Mouse (Mus musculus) activated CD4-positive, CD25-positive, alpha-beta regulatory T cell, adult 4 months (primary cell): ENCODE measurements around the gene Ehd1. TPM values are rescaled to one million over a fixed set of nuclear protein-coding genes. Genes with fewer than 3 reads are reported as not detected.

Experiments
- ATAC-seq: one replicate; pipeline ENCODE4 v1.8.0; 2017
- polyA plus RNA-seq, 2 experiments: library from polyadenylated mRNA; unstranded; fragments of 100-300 nt; shearing (Covaris generic); gene quantifications; one replicate each; pipeline ENCODE4 v1.2.1; 2017

Gene Ehd1
- polyA plus RNA-seq, 2 experiments from 2014 or later: 11.0 to 15.2 TPM

DNA sequence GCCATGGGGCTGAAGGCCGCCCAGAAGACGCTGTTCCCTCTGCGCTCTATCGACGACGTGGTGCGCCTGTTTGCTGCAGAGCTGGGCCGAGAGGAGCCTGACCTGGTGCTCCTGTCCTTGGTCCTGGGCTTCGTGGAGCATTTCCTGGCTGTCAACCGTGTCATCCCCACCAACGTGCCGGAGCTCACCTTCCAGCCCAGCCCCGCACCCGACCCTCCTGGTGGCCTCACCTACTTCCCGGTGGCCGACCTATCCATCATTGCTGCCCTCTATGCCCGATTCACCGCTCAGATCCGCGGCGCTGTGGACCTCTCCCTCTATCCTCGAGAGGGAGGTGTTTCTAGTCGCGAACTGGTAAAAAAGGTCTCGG lies 58.9 kb downstream of the Ehd1 start:
- no peak for ATAC-seq

GRCm38 (mm10) chr19:6336920-6337319 lies 60.4 kb downstream of the Ehd1 start:
- ATAC-seq: no peak

- no peak for ATAC-seq
Measured at GRCm38 (mm10) chr19:6338171-6338570, 61.6 kb downstream of the Ehd1 start.

GRCm38 (mm10) chr19:6338716-6339115 lies 62.2 kb downstream of the Ehd1 start:
- no peak for ATAC-seq

- ATAC-seq: no peak
Measured at GRCm38 (mm10) chr19:6339191-6339590, 62.7 kb downstream of the Ehd1 start.

- peak; percentile 66 for ATAC-seq
Measured at GRCm38 (mm10) chr19:6339890-6340504, 63.5 kb downstream of the Ehd1 start.

DNA sequence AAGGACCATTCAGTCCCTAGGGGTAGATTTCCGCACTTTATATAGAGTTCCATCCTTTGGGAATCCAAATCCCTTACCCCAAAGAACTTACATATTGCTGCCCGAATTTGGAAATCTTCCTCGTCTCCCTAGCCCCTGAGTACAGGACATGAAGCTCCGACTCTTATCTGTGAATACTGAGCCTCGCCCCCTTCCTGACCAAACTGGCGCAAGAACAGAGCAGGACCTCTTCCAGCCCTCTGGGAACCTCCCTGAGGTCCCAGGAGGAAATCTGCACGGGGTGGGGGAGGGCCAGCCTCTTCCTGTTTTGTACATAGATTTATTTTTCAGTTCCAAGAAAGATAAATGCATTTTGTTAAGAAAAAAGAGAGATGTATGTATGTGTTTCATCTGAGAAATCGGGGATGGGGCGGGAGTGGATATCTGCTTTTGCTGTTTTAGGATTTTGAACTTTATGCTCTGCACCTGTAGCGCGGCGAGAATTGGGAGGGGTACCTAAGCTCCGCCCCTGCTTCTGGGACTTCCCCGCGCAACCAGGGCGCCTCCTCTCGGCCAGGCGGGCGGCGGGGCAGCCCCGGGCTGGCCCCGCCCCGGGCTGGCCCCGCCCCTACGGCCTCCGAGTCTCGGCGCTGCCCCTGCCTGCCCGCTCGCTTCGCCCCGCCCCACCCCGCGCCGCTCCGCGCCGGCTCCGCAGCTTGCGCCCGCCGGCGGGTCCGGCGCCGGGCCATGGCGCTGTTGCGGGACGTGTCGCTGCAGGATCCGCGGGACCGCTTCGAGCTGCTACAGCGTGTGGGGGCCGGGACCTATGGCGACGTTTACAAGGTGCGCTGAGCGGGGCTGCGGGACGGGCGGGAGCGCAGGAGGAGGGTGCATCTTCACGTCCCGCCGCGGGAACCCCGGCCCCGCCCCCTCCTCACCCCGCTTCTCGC lies 64.3 kb downstream of the Ehd1 start, which contains the start of gene Map4k2:
Gene Map4k2, plus strand, starts transcription at position 612 of the 929 bp plus-strand sequence.
- ATAC-seq: peak; percentile 62

- ATAC-seq: no peak
Measured at GRCm38 (mm10) chr19:6341453-6342077, 65.0 kb downstream of the Ehd1 start.

DNA sequence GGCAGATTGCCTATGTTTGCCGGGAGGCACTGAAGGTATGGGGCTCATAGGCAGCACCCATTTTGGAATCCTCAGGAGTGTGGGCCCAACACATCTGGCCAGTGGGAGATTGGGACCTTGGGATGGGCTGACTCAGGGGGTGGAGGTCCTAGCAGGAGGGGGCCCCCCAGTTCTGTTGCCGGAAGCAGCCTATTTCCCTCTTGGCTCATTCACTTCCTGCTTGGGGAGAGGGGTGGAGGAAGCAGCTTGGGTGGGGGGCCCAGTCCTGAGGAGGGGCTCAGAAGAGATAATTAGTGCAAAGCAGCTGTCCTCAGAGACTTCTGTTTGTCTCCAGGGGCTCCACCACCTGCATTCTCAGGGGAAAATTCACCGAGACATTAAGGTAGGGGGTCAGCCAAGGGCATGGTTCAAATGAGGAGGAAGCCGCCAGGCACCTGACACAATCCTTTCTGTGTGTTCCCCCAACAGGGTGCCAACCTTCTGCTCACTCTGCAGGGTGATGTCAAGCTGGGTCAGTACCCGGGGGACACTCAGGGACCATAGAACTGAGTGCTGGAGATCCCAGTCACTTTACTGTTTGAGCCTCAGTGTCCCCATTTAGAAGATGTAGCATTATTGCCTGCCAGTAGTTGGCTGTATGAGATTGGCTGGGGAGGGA lies 65.9 kb downstream of the Ehd1 start:
- no peak for ATAC-seq

- no peak for ATAC-seq
Measured at GRCm38 (mm10) chr19:6343066-6343925, 66.8 kb downstream of the Ehd1 start.

DNA sequence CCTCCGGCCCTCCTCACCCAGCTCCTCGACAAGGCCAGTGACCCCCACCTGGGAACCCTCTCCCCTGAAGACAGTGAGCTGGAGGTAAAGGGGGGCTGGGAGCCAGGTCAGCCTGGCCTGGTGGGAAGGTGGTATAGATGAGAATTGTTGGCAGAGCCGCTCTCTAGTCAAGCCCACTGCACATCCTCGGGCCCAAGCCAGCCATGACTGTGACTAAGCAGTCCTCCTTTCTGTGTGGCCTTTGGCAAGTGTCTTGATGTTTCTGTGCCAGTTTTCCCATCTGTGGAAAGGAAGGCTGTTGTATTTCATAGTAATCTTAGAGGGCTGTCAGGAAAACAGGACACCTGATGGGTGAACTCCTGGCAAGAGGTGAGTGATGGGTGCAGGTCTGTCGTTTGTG lies 67.5 kb downstream of the Ehd1 start:
- ATAC-seq: no peak

GRCm38 (mm10) chr19:6346023-6346422 lies 69.5 kb downstream of the Ehd1 start:
- ATAC-seq: no peak

DNA sequence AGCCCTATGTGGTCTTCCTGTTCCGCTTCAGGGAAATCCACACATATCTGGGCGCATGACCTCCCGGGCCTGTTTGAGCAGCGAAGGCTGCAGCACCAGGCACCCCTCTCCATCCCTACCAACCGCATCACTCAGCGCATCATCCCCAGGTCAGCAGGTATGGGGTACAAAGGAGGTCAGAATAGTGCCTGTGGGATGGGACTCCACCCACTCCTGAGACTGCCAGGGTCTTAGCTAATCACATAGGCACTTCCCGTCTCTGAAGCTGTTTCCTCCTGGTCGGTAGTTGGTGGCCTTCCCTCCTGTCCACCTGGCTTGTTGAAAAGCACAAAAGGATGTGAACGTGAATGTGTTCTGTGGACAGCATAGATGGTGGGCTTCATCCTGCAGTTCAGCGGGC lies 70.1 kb downstream of the Ehd1 start:
- ATAC-seq: no peak

- no peak for ATAC-seq
Measured at GRCm38 (mm10) chr19:6347615-6348014, 71.1 kb downstream of the Ehd1 start.

DNA sequence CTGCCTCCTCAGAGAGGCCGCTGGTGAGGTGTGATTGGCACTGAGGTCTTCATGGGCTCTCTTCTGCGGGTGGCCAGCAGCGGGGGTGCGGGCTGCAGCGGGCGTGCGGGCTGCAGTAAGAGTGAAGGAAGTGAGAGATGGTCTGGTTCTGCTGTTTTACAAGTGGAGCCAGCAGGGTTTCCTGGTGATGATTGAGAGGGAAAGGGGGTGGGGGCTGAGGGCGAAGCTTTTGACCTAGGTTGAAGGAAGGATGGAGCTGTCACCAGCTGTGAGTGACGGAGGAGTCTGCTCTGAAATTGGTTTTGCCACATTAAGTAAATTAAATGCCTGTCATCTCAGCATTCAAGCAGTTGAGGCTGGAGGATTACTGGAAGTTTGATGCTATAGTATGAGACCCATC lies 72.2 kb downstream of the Ehd1 start:
- no peak for ATAC-seq

DNA sequence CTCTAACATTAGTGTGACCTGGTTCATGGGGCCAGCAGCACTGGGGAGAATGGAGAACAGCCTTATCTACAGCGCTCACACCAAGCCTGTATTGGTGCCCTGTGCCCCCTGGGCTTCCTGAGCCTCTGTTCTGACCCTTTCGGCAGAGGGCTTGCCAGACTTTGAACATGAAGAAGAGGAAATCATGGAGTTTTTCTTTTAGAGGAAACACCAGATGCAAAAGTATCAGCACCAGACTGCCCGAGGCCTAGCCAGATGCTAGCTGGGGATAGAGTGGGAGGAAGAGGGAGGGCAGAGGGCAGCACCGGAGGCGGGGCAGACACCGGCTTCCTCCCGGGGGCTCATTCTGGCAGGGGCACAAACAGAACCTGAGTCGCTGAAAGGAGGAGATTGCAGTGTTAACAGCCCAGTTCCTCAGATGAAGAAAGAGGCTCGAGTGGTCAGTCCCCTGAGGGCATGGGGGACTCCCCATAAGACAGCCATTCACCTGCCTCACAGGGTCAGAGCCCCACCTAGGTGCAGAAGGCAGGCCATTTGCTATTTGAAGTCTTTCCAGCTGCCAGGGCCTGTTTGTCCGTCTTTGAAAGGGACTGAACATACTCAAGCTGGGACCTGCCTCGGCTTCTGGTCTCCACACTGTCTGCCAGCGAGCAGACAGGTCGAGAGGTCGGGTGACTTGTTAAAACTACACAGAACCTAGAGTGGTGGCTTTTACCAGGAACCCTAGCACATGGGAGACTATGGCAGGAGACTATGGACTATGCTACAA lies 72.9 kb downstream of the Ehd1 start:
- ATAC-seq: no peak

Other genes starting within 250 kb of the Ehd1 start
- gene Syvn1, start 230.1 kb upstream of the Ehd1 start, polyA plus RNA-seq: 10 to 100 TPM; 12.2 to 15.7 TPM
- gene Mrpl49, start 218.9 kb upstream of the Ehd1 start, polyA plus RNA-seq: 10 to 100 TPM; 31.3 to 38.5 TPM
- gene Fau, start 218.9 kb upstream of the Ehd1 start, polyA plus RNA-seq: 1,000 to 10,000 TPM; 2,454 to 3,437 TPM
- gene Znhit2, start 215.5 kb upstream of the Ehd1 start, polyA plus RNA-seq: 10 to 100 TPM; 10.3 to 11.0 TPM
- 1 to 10 TPM; 5.4 to 9.2 TPM for gene Tm7sf2, start 208.4 kb upstream of the Ehd1 start, polyA plus RNA-seq
- gene Vps51, start 199.5 kb upstream of the Ehd1 start, polyA plus RNA-seq: 10 to 100 TPM; 34.1 to 34.6 TPM
- gene Tmem262, start 196.7 kb upstream of the Ehd1 start, polyA plus RNA-seq: not detected
- under 1 TPM in 1 of 2 experiments, not detected in 1; 0.69 TPM for gene Gm28374, start 194.5 kb upstream of the Ehd1 start, polyA plus RNA-seq
- 10 to 100 TPM; 26.9 to 43.8 TPM for gene Zfpl1, start 191.8 kb upstream of the Ehd1 start, polyA plus RNA-seq
- gene Cdca5, start 191.7 kb upstream of the Ehd1 start, polyA plus RNA-seq: 1 to 10 TPM; 6.7 to 9.3 TPM
- not detected for gene AC131692.1, start 182.3 kb upstream of the Ehd1 start, polyA plus RNA-seq
- gene Naaladl1, start 170.9 kb upstream of the Ehd1 start, polyA plus RNA-seq: not detected
- gene Sac3d1, start 158.1 kb upstream of the Ehd1 start, polyA plus RNA-seq: 1 to 10 TPM; 2.5 to 2.6 TPM
- 10 to 100 TPM; 17.4 to 25.2 TPM for gene Snx15, start 148.4 kb upstream of the Ehd1 start, polyA plus RNA-seq
- not detected for gene Batf2, start 135.7 kb upstream of the Ehd1 start, polyA plus RNA-seq
- 10 to 100 TPM; 16.9 to 20.1 TPM for gene Arl2, start 135.2 kb upstream of the Ehd1 start, polyA plus RNA-seq
- under 1 TPM in 1 of 2 experiments, not detected in 1; 0.60 TPM for gene Majin, start 92.3 kb upstream of the Ehd1 start, polyA plus RNA-seq
- not detected for gene Gpha2, start 50.3 kb upstream of the Ehd1 start, polyA plus RNA-seq
- 1 to 10 TPM; 1.4 to 1.5 TPM for gene Ppp2r5b, start 40.9 kb upstream of the Ehd1 start, polyA plus RNA-seq
- gene Atg2a, start 35.1 kb upstream of the Ehd1 start, polyA plus RNA-seq: 10 to 100 TPM in 1 of 2 experiments, 1 to 10 TPM in 1; 7.4 to 17.2 TPM
- under 1 TPM; 0.11 to 0.17 TPM for gene Cdc42bpg, start 29.7 kb downstream of the Ehd1 start, polyA plus RNA-seq
- gene Men1, start 58.3 kb downstream of the Ehd1 start, polyA plus RNA-seq: 10 to 100 TPM; 13.9 to 19.1 TPM
- gene Map4k2, start 64.4 kb downstream of the Ehd1 start, polyA plus RNA-seq: 100 to 1,000 TPM in 1 of 2 experiments, 10 to 100 TPM in 1; 82.0 to 116 TPM
- 10 to 100 TPM; 47.6 to 48.6 TPM for gene Sf1, start 87.0 kb downstream of the Ehd1 start, polyA plus RNA-seq
- 1 to 10 TPM; 3.7 to 8.0 TPM for gene Pygm, start 107.7 kb downstream of the Ehd1 start, polyA plus RNA-seq
- 100 to 1,000 TPM; 128 to 133 TPM for gene Rasgrp2, start 122.6 kb downstream of the Ehd1 start, polyA plus RNA-seq
- gene Nrxn2, start 142.0 kb downstream of the Ehd1 start, polyA plus RNA-seq: under 1 TPM in 1 of 2 experiments, not detected in 1; 0.16 TPM